Mouse (Mus musculus) forebrain, embryonic 16.5 days (tissue): ENCODE results near the gene Fbln5. TPM values are rescaled to one million over a fixed set of nuclear protein-coding genes. Genes with fewer than 3 reads are reported as not detected.

Experiments
- ATAC-seq: fragments of 200-750 bp; cut with Nextera tagmentation; 2 replicates; pipeline ENCODE4 v1.8.0; 2017; ENCODE audit warnings: mild to moderate bottlenecking, moderate library complexity
- H3K27ac ChIP-seq: fragments of 300-500 bp; sonication (generic); 2 replicates; pipeline ENCODE4 v1.5.1; 2014; ENCODE audit warnings: low read length, control low read depth
- H3K27me3 ChIP-seq: fragments of 300-500 bp; sonication (generic); replicated peaks from 2 replicates; pipeline ENCODE4 v1.6.1; 2014; ENCODE audit warnings: low read length; ENCODE audit not compliant: control insufficient read depth, insufficient read depth
- H3K36me3 ChIP-seq: fragments of 300-500 bp; sonication (generic); 2 replicates; pipeline ENCODE4 v1.6.1; 2014; ENCODE audit not compliant: control insufficient read depth, insufficient read depth
- H3K4me1 ChIP-seq: fragments of 300-500 bp; sonication (generic); replicated peaks from 2 replicates; pipeline ENCODE4 v1.6.1; 2014; ENCODE audit warnings: low read length; ENCODE audit not compliant: control insufficient read depth, insufficient read depth
- H3K4me2 ChIP-seq: fragments of 300-500 bp; sonication (generic); 2 replicates; pipeline ENCODE4 v1.6.1; 2014; ENCODE audit warnings: mild to moderate bottlenecking, low read length, control low read depth
- H3K4me3 ChIP-seq: fragments of 300-500 bp; sonication (generic); replicated peaks from 2 replicates; pipeline ENCODE4 v1.5.1; 2014; ENCODE audit warnings: mild to moderate bottlenecking, low read length, control low read depth
- H3K9ac ChIP-seq: fragments of 300-500 bp; sonication (generic); replicated peaks from 2 replicates; pipeline ENCODE4 v1.6.1; 2014; ENCODE audit warnings: low read depth, low read length, control low read depth
- H3K9me3 ChIP-seq: fragments of 300-500 bp; sonication (generic); 2 replicates; pipeline ENCODE4 v1.6.1; 2016; ENCODE audit warnings: low read length; ENCODE audit not compliant: control insufficient read depth
- WGBS: fragments of 180-500 bp; shearing (Covaris S2); extraction: QIAGEN DNeasy Blood & Tissue Kit; methylation state at CpG from one replicate; pipeline ENCODE4 v1.1.7; 2014; 5-methylcytosine and 5-hydroxymethylcytosine counted together
- polyA plus RNA-seq: library from polyadenylated mRNA; unstranded; fragments of >200 nt; fragmentation: Nextera tagmentation; extraction: Ambion mirVana; gene quantifications from 2 replicates; pipeline ENCODE4 v1.2.1, GENCODE M21; 2015

Gene Fbln5
- polyA plus RNA-seq, 1 experiment from 2014 or later: 7.9 TPM

DNA sequence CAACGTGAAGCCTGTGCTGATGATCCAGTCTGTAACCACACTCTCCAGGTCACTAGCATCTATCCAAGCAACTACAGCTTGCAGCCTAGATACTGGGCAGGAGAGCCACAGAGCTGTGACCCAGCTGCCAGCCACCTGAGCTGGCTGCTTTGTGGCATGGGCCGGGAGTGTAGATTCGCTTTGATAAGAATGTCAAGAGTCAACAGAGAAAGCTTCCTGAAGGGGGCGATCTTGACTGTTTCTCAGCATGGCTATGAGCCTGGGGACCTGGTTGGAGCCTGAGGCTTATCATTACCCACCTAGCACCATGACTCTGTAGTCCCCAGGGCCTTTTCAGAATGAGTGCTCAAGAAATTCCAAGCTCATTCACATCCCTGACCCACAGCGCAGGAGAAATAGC is 2.0 kb downstream of the Fbln5 start:
- Histone ChIP-seq H3K4me1 (peaks cover 14% of the 10 kb centered on the region), H3K4me2 (no peak overlapping the region), H3K27ac (no peak overlapping the region), H3K27me3 (0 out of 2 replicates have a peak, but pooled peaks cover 13% of the 10 kb centered on the region), H3K9ac (no peak overlapping the region), H3K9me3 (no peaks in the 10 kb centered on the region), H3K4me3 (no peak overlapping the region), H3K36me3 (no peaks in the 10 kb centered on the region)
- 55% methylated on average over 5 of the region's 5 CpGs for WGBS
- ATAC-seq: no peak

DNA sequence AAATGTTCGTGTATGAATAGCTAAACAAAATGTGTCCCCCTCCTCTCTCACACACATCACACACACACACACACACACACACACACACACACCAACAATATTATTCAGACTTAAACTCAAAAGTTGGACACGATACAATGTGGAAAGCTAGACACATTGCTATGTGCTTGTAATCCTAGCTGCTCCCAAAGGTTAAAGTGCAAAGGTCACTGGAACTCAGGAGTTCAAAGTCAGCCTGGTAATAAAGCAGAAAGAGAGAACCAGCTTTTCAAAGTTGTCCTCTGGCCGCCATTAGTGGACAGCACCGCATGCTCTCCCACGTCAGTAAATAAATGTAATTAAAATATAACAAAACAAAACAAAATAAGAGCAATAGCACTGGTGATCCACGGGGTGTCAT is 3.1 kb downstream of the Fbln5 start:
- no peaks in the 10 kb centered on the region for H3K36me3 ChIP-seq
- ATAC-seq: no peak
- WGBS: 84% methylated on average over 6 of the region's 6 CpGs
- H3K27ac ChIP-seq: no peak overlapping the region
- H3K9me3 ChIP-seq: no peaks in the 10 kb centered on the region
- H3K4me3 ChIP-seq: no peak overlapping the region
- peaks cover 14% of the 10 kb centered on the region for H3K4me1 ChIP-seq
- H3K9ac ChIP-seq: no peak overlapping the region
- H3K27me3 ChIP-seq: 0 out of 2 replicates have a peak, but pooled peaks cover 13% of the 10 kb centered on the region
- no peak overlapping the region for H3K4me2 ChIP-seq

DNA sequence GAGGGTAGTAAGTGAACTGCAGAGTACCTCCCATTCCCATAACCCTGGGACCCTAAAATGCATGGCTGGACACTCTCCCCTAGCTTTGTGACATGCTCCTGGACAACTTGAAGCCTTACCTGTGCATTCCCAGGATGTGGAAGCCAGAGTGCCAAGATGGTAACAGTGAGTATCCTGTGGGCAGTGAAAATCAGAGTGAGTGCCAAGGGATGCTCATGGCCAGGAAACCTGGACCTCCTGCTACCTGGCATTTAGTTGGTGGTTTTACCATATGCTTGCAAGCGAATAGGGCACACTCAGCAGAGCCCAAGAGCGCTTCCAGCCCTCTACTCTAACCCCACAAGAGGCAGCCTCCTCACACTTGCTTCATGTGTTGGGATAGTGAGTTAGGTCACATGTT is 4.4 kb downstream of the Fbln5 start:
- H3K4me1 ChIP-seq: peaks cover 14% of the 10 kb centered on the region
- no peak overlapping the region for H3K4me3 ChIP-seq
- H3K27ac ChIP-seq: no peak overlapping the region
- H3K27me3 ChIP-seq: 0 out of 2 replicates have a peak, but pooled peaks cover 8% of the 10 kb centered on the region
- no peaks in the 10 kb centered on the region for H3K36me3 ChIP-seq
- H3K9me3 ChIP-seq: no peaks in the 10 kb centered on the region
- H3K4me2 ChIP-seq: no peak overlapping the region
- WGBS: 82% methylated on average over 2 of the region's 2 CpGs
- no peak overlapping the region for H3K9ac ChIP-seq
- no peak for ATAC-seq

DNA sequence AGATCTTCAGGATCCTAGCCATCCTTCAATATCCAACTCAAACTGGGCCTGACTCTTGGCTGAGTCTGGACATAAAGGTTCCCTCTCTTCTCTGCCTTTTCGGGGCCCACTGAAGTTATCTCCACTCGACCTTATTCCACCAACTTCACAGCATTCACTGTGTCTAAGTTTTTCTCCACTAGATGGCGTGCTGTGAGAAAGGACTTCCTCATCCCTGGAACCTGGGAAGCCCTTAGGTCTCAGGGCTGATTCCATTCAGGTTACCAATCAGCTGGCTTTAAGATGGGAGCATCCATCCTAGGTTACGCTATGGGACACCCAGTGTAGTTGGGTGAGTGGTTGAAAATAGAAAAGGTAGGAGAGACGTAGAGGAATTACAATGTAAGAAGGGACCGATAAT is 7.7 kb downstream of the Fbln5 start:
- WGBS: 61% methylated on average over 6 of the region's 6 CpGs
- H3K4me1 ChIP-seq: no peaks in the 10 kb centered on the region
- H3K9me3 ChIP-seq: no peaks in the 10 kb centered on the region
- no peak overlapping the region for H3K9ac ChIP-seq
- H3K27ac ChIP-seq: no peak overlapping the region
- H3K27me3 ChIP-seq: no peaks in the 10 kb centered on the region
- no peak overlapping the region for H3K4me2 ChIP-seq
- H3K4me3 ChIP-seq: no peak overlapping the region
- no peak for ATAC-seq
- H3K36me3 ChIP-seq: no peaks in the 10 kb centered on the region

DNA sequence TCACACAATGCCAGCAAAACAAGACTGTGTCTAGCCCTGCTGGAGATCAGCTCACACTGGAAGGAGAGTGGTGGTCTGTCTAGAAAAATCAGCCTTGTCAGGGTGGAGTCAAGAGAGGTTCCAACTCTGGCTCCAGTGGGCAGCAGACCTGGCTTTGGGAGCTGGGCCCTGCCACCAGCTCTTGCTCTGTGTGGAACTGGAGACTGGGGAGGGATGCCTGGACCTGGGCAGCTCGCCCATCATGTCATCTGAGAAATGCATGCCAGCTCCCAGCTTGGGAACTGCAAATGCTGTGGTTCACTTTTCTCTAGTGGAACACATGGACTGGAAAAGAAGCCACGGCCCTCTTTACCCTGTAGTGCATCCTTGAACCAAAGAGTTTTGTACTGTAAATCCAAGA is 8.3 kb downstream of the Fbln5 start:
- H3K9ac ChIP-seq: no peak overlapping the region
- H3K4me3 ChIP-seq: no peak overlapping the region
- H3K27me3 ChIP-seq: no peaks in the 10 kb centered on the region
- H3K36me3 ChIP-seq: no peaks in the 10 kb centered on the region
- 66% methylated on average over 2 of the region's 2 CpGs for WGBS
- H3K27ac ChIP-seq: no peak overlapping the region
- H3K9me3 ChIP-seq: no peaks in the 10 kb centered on the region
- 0 out of 2 replicates have a peak, but pooled peaks have one; percentile 26 for ATAC-seq
- no peaks in the 10 kb centered on the region for H3K4me1 ChIP-seq
- H3K4me2 ChIP-seq: no peak overlapping the region

DNA sequence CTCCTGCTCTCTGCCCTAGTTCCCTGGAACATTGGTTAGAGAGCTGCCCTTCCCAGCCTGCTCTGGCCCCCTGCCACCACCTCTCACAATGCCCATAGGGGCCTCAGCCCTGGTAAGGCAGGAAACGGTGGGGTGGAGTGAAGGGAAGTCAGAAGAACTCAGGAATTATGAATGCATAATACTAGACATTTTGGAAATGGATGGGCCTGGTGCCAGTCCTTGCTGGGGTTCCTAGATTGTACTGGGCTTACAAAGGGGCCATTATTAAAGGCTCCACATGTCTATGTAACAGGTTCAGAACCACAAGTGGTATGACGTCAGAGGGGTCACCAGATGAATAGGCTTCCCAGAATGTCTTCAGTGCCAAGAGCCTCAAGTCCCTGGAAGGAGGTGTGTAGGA is 11.5 kb downstream of the Fbln5 start:
- Histone ChIP-seq H3K9me3 (no peaks in the 10 kb centered on the region), H3K4me3 (no peak overlapping the region), H3K4me1 (no peaks in the 10 kb centered on the region), H3K27ac (no peak overlapping the region), H3K27me3 (no peaks in the 10 kb centered on the region), H3K36me3 (no peaks in the 10 kb centered on the region), H3K9ac (no peak overlapping the region), H3K4me2 (no peak overlapping the region)
- no peak for ATAC-seq
- WGBS: 36% methylated on average over 2 of the region's 2 CpGs

DNA sequence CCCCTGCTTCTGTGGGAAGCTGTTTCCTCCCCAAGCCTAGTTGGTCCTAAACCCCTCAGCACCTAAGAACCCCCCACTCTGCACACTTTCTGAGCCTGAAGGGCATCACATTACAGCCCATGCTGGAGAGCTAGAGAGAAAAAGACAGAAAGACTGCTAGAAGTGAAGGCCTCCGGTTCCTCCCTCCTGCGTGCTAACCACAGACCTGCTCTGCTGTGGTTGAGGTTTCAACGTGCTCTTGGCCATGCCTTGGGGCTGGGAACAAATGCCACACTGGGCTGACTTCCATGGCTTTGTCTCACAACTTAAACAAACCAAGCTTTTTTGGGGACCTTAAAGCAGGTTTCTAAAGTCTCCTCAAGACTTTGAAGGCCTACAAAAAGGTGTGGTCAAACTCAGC is 16.4 kb downstream of the Fbln5 start:
- no peaks in the 10 kb centered on the region for H3K9me3 ChIP-seq
- H3K27ac ChIP-seq: no peak overlapping the region
- no peak overlapping the region for H3K4me2 ChIP-seq
- H3K4me3 ChIP-seq: no peak overlapping the region
- H3K27me3 ChIP-seq: no peaks in the 10 kb centered on the region
- H3K4me1 ChIP-seq: no peaks in the 10 kb centered on the region
- H3K9ac ChIP-seq: no peak overlapping the region
- no peak for ATAC-seq
- 95% methylated on average over 3 of the region's 3 CpGs for WGBS
- H3K36me3 ChIP-seq: no peaks in the 10 kb centered on the region

DNA sequence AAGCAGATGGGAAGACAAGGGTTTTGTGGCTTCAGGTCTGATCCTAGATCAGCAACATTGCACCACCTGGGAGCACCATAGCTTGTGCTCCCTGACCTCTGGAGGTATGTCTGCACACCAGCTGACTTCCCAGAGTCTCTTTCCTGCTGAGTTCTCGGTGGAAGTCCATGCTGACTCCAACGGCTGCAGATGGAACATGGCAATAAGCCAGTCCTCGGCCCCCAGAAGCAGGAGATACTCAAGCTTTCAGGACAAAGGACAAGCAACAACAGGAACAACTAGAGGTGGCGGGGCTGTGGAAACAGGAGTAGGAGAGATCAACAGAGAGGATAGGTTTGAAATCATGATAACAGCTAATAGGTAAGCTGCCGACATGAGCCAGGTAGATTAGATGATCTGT is 17.1 kb downstream of the Fbln5 start:
- Histone ChIP-seq H3K4me1 (no peaks in the 10 kb centered on the region), H3K9ac (no peak overlapping the region), H3K9me3 (no peaks in the 10 kb centered on the region), H3K4me2 (no peak overlapping the region), H3K27ac (no peak overlapping the region), H3K4me3 (no peak overlapping the region), H3K36me3 (no peaks in the 10 kb centered on the region), H3K27me3 (no peaks in the 10 kb centered on the region)
- no peak for ATAC-seq
- 81% methylated on average over 5 of the region's 5 CpGs for WGBS

DNA sequence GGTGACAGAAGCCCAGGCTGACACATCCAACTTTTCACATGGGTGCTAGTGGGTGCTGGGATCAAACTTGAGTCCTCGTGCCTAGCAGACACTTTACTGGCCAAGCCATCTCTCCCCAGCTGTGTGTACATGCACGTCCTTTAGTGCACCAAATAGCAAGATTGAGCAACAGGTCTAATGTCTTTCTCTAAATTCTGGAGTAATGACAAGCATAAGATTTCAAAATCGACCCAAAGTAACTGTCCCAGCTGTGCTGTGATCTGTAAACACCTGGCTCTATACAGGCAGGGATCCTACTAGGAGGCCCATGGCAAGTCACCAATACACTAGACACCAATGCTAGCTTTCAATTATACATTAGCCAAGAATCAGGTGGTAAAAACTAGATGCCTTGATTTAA is 17.8 kb downstream of the Fbln5 start:
- H3K9me3 ChIP-seq: no peaks in the 10 kb centered on the region
- H3K4me1 ChIP-seq: no peaks in the 10 kb centered on the region
- WGBS: 87% methylated on average over 3 of the region's 3 CpGs
- H3K4me3 ChIP-seq: no peak overlapping the region
- H3K27ac ChIP-seq: no peak overlapping the region
- no peak overlapping the region for H3K4me2 ChIP-seq
- H3K27me3 ChIP-seq: no peaks in the 10 kb centered on the region
- no peak overlapping the region for H3K9ac ChIP-seq
- no peak for ATAC-seq
- H3K36me3 ChIP-seq: no peaks in the 10 kb centered on the region

DNA sequence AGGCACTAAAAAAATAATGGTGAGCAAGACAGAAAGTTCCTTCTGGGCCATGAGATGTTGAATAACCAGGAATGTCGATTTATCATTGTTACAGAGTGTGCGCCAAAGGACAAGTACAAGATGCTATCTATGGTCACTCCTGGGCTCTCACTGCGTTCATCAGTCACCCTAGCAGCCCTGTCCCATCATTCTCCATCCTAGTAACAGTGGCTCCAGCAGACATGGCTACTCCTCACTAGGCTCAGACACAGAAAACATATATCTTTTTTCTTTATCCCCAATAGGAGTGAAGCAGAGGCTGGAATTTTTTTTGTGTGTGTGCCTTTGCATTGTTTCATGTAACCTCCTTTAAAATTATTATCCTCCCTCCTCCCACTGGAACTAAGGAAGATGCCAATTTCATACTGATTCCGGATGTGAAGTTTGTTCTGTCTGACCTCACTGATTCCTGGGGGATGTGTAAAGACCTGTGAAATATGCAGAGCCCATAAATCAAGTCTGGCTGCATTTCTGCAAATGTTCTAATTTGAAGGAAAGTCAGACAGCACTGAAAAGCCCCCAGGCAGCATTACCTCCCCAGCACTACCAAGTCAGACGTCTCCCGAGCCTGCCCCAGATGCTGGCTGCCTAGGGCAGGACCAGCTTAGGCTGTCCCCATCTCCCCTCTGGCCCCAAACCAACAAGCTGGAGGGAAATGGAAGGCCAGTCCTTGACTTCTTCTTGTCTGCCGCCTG is 20.5 kb downstream of the Fbln5 start:
- H3K4me3 ChIP-seq: no peak overlapping the region
- H3K9me3 ChIP-seq: no peaks in the 10 kb centered on the region
- H3K27me3 ChIP-seq: no peaks in the 10 kb centered on the region
- no peaks in the 10 kb centered on the region for H3K36me3 ChIP-seq
- WGBS: 82% methylated on average over 7 of the region's 7 CpGs
- H3K9ac ChIP-seq: no peak overlapping the region
- H3K4me1 ChIP-seq: no peaks in the 10 kb centered on the region
- no peak overlapping the region for H3K4me2 ChIP-seq
- no peak for ATAC-seq
- no peak overlapping the region for H3K27ac ChIP-seq
